Mouse (Mus musculus) right cerebral cortex, adult 18-20 months (tissue): ENCODE measurements around the gene Olfr1262.

Experiments used
- DNase-seq: peaks from one replicate; pipeline ENCODE4 v3.0.0; 2022; ENCODE audit warnings: mixed read lengths

Olfr1262 gene

DNA sequence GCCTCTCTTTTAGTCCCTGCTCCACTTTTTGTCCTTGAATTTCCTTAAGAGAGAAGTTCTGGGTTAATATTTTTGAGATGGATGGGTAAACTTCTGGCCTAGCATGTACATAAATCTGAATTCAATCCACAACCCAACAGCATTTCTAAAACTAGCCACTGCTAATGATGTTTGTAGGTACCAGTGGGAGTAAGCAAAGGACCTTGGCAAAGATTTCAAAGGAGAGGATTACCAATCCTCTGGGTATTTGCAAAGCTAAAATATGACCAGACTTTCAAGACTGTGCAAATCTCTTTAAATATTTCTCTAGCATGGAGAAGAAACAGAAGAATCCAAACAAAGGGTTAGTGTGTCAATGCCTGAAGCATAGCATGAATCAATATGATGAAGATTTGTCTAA lies at the start of gene Olfr1262:
Gene Olfr1262 (plus strand): TSS at position 301 of the 400 bp plus-strand sequence.
- no peak for DNase-seq

- DNase-seq: peak; percentile 5
Measured at GRCm38 (mm10) chr2:89974184-89974583, 25.8 kb upstream of the Olfr1262 start, which contains the start of gene Olfr1260. TSS of gene Olfr1260 (plus strand) at chr2:89974340.

- no peak for DNase-seq
Measured at GRCm38 (mm10) chr2:89977709-89978108, 22.2 kb upstream of the Olfr1262 start.

- no peak for DNase-seq
Measured at GRCm38 (mm10) chr2:89990921-89991320, 9.0 kb upstream of the Olfr1262 start, which contains the start of gene Olfr1261. TSS of gene Olfr1261 (plus strand) at chr2:89991221.

DNA sequence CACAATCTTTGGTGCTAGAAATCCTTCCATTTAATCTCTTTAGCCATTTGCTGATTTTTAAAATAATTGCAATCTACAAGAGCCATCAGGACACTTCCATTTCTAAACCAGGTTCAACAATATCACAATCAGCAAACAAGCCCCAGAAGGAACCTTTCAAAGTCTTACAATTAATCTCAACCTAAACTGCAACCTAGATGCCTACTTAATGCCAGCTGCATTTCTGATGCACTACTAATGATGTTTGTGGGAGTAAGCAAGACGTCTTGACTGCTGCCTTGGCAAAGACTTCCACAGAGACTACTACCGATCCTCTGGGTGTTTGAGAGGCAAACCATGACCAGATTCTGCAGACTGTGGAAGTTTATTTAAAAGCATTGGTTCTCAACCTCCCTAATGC lies 11.9 kb downstream of the Olfr1262 start, which contains the start of gene Olfr1263:
Gene Olfr1263 (plus strand): TSS at position 301 of the 400 bp plus-strand sequence.
- no peak for DNase-seq

DNA sequence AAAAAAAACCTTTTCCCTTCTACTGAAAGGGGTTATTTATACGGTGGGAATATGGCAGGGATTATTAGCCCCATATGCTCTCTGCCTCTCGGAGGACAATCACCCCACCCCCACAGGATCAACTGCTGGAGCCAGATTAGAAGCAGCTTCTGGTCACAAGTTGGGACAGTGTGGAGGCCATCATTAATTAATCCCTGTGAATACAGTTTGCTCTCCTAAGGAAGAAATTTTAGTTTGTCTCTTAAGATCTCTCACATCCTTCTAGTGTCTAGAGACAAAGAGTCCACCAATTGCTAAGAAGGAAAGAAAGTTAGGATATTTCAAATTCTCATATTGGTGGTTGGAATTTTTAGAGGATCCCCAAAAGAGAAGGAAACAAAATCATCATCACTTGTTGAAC lies 25.5 kb downstream of the Olfr1262 start, which contains the start of gene Olfr1264:
Gene Olfr1264 (minus strand): TSS at position 101 of the 400 bp plus-strand sequence.
- DNase-seq: no peak

DNA sequence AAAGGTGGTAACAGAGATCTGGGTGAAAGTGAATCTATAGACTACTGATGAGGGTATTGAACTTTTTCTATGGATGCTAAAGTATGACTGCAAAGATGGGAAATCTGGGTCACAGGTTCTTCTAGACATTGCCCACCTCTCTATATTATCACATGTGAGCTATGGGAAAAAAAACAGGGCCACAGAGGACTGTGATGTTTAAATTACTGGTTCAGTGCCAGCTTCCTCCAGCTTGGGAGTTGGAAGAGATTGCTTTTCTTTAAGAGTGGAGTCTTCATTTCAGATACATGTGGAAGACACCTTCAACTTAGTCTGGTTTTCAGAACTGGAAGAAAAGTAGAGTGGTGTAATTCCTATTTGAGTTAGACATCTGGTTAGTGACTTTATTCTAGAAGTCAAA lies 35.1 kb downstream of the Olfr1262 start, which contains the start of gene Olfr1265:
Gene Olfr1265 (plus strand): TSS at position 301 of the 400 bp plus-strand sequence.
- no peak for DNase-seq
